Mouse (Mus musculus) right cerebral cortex, postnatal 10 days (tissue): ENCODE data around the gene Acss2.

Experiments used
- DNase-seq, 2 experiments: peaks; one replicate each; pipeline ENCODE4 v3.0.0; 2021; ENCODE audit warnings: low spot score in 2 of 2

Gene Acss2

DNA sequence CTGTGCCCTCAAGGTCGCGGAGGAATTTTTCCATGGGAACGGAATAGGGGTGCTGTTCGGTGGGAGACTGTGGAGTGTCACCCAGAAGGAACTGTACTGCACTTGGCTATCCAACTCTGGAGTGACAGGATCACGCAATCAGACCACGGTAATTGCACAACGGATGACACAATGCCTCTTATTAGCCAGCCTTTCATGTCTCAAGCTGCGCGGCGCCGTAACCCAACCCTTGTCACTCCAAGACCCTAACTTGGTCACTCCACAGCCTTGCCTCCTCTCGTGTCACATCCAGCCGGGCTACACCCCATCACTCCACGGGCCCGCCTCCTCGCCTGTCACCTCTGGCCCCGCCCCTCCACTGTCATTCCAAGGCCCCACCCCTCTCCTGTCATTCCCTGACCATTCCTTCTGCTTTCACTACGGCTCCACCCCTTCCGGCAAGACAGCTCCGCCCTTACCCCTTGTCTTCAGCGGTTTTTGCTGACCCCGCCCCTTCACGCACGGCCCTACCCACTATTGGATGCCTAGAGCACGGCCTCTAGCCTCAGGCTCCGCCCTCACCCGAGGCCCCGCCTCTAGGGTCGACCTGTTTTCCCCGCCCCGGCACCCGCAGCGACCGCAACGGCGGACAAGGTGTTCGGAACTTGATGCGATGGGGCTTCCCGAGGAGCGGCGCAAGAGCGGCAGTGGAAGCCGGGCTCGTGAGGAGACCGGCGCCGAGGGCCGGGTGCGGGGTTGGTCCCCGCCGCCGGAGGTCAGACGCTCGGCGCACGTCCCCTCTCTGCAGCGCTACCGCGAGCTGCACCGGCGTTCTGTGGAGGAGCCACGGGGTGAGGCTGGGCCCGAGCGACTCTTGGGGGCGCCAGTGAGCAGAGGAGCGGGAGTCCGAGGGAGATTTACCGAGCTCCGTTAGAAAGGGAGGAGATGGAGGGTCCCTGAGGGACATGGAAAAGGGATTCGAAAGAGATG is at the start of gene Acss2, which contains the start of gene Ggt7:
TSS of gene Acss2 (plus strand) at position 494 of the 969 bp plus-strand sequence.
TSS of gene Ggt7 (minus strand) at position 783 of the 969 bp plus-strand sequence.
- DNase-seq, result peak; percentile 98 to 99

DNA sequence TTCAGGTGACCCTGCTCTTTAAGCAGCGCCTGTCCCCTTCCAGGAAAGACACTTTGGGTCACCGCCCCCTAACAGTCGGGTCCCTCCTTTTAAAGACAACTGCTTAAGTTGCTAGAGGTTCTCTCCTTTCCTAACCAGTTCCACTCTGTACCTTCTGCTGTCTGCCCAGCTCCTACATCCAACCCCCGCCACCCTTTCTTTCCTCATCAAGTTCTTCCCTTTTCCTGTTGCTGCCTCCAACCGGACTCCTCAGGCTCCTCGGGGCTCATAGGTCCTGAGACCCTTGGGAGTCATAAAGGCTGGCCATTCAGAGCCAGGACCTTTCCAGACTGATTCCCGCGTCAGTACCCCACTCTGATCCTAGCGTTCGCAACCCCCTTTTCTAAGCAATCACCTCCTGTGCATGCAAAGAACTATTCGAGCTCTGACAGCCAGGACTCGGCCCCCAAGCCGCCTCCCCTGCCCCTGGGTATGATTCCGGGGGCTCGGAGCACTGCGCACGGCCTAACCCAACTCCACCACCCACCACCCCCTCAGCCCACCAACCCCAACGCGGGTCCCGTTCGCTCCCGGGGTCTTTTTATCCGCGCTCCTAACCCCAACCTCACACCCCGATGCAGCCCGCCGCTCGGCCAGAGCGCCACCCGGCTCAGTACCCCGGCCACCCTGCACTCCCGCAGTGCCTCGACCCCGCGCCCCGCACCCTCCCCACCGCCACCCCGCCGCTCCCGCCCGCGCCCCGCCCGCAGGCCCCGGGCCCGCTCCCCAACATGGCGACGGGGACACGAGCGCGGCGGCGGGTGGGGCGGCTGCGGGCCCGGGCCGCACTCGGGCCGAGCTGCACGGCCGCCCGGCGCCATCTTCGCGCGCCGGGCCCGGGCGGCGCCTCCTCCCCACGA is 44.8 kb upstream of the Acss2 start:
- peak; percentile 53 to 55 for DNase-seq

- peak; percentile 81 to 82 for DNase-seq
These were observed 44.1 kb upstream of the Acss2 start, which contains the start of gene Ncoa6 for GRCm38 (mm10) chr2:155473570-155474088. Gene Ncoa6, minus strand, starts transcription at chr2:155473894.

DNA sequence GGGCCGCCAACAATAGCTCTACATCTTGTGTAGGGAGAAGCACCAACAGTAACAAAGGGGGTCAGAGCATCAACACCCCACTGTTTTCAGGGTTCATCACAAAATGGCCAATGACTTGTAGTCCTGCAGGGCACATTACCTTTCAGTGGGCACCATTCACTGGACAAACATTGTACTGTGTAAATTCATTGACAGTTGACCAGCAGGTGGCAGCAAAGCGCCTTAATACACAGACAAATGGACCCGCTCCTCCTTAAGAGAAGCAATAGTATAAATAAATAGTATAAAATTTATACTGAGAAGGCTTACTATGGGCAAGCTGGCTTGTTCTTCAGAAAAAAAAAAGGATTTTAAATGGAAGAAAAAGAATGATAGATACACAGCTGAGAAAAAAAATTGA is 35.7 kb upstream of the Acss2 start:
- DNase-seq, result peak in 1 of 2 experiments; percentile 65

- no peak for DNase-seq
These were observed 26.8 kb upstream of the Acss2 start for GRCm38 (mm10) chr2:155490998-155491397.

GRCm38 (mm10) chr2:155502596-155502995 is 15.2 kb upstream of the Acss2 start:
- DNase-seq, result no peak

GRCm38 (mm10) chr2:155504440-155505355 is 13.1 kb upstream of the Acss2 start:
- DNase-seq, result peak; percentile 45 to 47

GRCm38 (mm10) chr2:155505811-155506210 is 11.9 kb upstream of the Acss2 start:
- DNase-seq, result no peak

DNA sequence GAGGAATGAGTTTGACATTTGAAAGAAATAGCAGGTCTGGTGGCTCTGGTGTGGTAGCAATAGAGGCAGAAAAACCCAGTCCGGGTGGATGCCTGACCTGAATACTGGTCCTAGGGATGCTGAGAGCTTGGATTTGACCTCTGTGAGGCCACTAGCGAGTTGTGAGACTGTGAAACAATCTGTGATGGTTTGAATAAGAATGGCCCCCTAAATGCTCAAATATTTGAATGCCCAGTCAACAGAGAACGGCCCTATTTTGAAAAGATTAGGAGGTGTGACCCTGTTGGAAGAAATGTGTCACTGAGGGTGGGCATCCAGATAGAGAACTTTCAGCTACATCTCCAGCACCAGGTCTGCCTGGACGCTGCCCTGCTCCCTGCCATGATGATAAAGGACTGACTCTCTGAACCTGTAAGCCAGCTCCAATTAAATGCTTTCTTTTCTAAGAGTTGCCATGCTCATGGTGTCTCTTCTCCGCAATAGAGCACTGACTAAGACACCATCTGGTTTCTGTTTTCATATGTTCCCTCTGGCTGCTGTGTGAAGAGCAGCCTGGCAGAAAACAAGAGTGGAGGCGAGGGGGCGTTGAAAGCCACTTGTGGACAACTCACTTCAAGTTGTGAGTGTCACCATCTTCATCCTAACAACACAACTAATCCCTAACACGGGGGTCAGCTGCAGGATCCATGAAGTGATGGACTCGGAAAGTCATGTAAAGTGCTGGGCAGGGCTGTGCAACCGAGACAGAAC is 9.9 kb upstream of the Acss2 start:
- DNase-seq, result no peak

GRCm38 (mm10) chr2:155512479-155512878 is 5.3 kb upstream of the Acss2 start:
- DNase-seq, result peak in 1 of 2 experiments; percentile 53

DNA sequence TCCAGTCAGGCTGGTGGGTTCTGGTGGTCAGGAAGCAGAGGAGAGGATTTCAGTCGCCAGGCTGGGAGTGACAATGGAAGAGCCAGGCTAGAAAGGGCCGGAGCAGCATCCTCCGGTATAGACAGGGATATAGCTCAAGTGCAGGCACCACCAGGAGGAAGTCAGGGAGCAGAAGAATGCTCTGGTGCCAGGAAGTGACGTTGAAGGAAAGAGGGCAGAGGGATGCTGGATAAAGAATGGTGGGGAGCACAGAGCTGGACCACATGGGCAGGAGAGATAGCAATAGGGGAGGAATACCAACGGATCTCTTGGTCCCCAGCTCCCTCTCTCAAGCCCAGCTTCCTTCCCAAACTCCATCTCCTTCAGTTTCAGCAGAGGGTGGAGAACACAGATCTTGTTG is 4.2 kb upstream of the Acss2 start:
- DNase-seq, result peak; percentile 66 to 74

DNA sequence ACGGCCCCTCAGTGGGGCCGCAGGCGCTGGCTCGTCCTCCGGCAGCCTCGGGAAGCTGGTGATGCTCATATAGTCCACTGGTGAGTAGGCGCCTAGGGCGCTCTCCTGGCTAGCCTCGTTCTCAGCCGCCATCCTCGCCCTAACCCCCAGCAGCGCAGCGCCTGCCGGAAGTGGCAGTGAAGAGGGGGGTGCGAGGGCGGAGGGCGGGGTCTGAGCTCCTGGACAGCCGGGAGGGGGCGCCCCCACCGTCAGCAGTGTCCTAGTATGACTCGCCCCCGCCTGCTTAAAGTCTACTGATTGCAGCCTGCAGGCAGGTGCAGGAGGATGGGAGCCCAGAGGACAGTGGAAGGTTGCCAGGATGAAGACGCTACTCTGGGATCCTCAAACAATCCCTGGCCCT is 3.1 kb upstream of the Acss2 start:
- DNase-seq, result peak; percentile 92 to 93

- peak; percentile 85 to 88 for DNase-seq
These were observed 1.8 kb upstream of the Acss2 start for GRCm38 (mm10) chr2:155515941-155516340.

- no peak for DNase-seq
These were observed 953 bp downstream of the Acss2 start for GRCm38 (mm10) chr2:155518531-155519270.

DNA sequence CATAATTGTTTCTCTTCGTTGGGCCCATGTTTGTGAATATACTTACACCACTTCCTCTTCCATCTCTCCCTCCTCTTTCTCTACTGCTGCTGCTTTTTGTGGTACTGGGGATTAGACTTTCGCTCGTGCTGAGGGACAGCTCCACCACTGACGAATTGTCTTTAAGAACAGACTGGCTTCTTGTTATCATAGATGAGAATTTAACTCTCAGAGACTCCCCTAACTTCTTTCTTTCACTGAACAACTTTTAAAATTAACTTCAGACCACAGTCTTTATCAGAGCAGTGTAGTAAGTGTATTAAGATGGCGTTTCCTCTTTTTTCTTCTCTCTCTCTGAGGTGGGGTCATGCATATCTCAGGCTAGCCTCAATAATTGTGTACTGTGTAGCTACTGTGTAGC is 6.0 kb downstream of the Acss2 start:
- DNase-seq, result no peak

DNA sequence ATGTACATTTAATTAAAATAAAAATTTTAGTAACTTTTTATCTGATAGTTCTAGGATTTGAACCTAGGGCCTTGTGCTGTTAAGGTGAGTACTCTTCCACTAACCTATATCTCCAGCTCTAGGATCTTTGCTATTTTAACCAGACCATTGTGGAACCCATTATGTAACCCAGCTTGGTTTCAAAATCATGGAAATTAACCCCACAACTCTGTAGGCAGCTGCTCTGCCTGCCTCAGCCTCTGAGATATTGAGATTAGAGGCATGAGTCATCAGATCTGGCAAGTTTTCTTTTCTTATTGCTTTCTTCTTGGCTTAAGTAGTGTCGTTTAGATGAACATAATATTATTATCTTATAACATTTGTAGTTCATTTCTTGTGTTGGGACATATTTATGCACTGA is 6.6 kb downstream of the Acss2 start:
- no peak for DNase-seq

- DNase-seq, result no peak
These were observed 9.6 kb downstream of the Acss2 start for GRCm38 (mm10) chr2:155527367-155527766.

GRCm38 (mm10) chr2:155536292-155536691 is 18.5 kb downstream of the Acss2 start:
- DNase-seq, result no peak

DNA sequence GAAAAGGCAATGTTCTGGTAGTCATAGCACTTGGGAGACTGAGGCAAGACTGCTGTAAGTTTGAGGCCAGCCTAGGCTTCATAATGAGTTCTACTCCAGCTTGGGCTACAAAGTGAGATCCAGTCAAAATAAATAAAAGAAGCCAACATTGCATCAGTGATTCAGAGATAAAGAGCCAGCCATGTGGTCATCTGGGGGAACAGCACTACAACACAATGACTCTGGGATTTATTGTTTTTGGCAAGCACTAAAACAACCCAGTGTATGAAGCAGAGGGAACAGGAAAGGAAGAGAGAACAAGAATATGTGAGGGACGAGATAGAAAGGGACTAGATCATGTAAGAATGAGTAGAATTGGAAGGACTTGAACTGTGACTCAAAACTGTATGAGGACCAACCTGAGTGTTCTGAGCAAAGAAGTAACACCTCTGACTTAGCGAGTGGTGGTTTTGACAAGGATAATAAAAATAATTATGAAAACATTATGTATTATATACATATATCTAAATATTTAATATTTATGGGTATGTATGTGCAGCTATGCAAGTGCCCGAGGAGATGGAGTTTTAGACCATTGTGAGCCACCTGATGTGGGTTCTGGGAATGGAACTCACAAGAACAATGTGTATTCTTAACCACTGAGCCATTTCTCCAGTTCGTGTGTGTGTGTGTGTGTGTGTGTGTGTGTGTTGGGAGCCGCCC is 20.2 kb downstream of the Acss2 start:
- no peak for DNase-seq
